Mouse (Mus musculus) cerebellum, postnatal 10 days (tissue): ENCODE data around the gene Dnah2.

Source experiments
- DNase-seq, 2 experiments: peaks; one replicate each; pipeline ENCODE4 v3.0.0; 2021; ENCODE audit warnings: mixed read lengths in 2 of 2

Gene Dnah2

GRCm38 (mm10) chr11:69459883-69460282 is 89.0 kb downstream of the Dnah2 start:
- DNase-seq = no peak

- peak; percentile 50 to 67 for DNase-seq
These were observed 91.8 kb downstream of the Dnah2 start for GRCm38 (mm10) chr11:69457006-69457579.

GRCm38 (mm10) chr11:69452114-69452867 is 96.6 kb downstream of the Dnah2 start:
- no peak for DNase-seq

- no peak for DNase-seq
These were observed 101.6 kb downstream of the Dnah2 start for GRCm38 (mm10) chr11:69447299-69447698.

GRCm38 (mm10) chr11:69443328-69443727 is 105.6 kb downstream of the Dnah2 start:
- no peak for DNase-seq

- DNase-seq = no peak
These were observed 111.6 kb downstream of the Dnah2 start for GRCm38 (mm10) chr11:69437291-69437690.

GRCm38 (mm10) chr11:69433189-69433588 is 115.7 kb downstream of the Dnah2 start:
- DNase-seq = no peak

GRCm38 (mm10) chr11:69432640-69432982 is 116.3 kb downstream of the Dnah2 start:
- no peak for DNase-seq

GRCm38 (mm10) chr11:69431829-69432639 is 116.9 kb downstream of the Dnah2 start:
- DNase-seq = peak; percentile 92 to 93

- DNase-seq = no peak
These were observed 118.3 kb downstream of the Dnah2 start for GRCm38 (mm10) chr11:69430631-69431030.

- peak; percentile 49 to 59 for DNase-seq
These were observed 119.6 kb downstream of the Dnah2 start for GRCm38 (mm10) chr11:69429313-69429712.

- peak; percentile 24 to 40 for DNase-seq
These were observed 120.2 kb downstream of the Dnah2 start for GRCm38 (mm10) chr11:69428751-69429150.

- DNase-seq = no peak
These were observed 122.7 kb downstream of the Dnah2 start for GRCm38 (mm10) chr11:69426246-69426645.

- DNase-seq = no peak
These were observed 125.0 kb downstream of the Dnah2 start for GRCm38 (mm10) chr11:69423885-69424284.

- no peak for DNase-seq
These were observed 126.1 kb downstream of the Dnah2 start for GRCm38 (mm10) chr11:69422842-69423241.

GRCm38 (mm10) chr11:69421131-69421977 is 127.6 kb downstream of the Dnah2 start:
- DNase-seq = peak; percentile 10 to 15

GRCm38 (mm10) chr11:69420554-69421000 is 128.3 kb downstream of the Dnah2 start:
- DNase-seq = peak in 1 of 2 experiments; percentile 14

- peak; percentile 61 to 62 for DNase-seq
These were observed 128.9 kb downstream of the Dnah2 start for GRCm38 (mm10) chr11:69419813-69420553.

- DNase-seq = peak; percentile 78 to 80
These were observed 129.5 kb downstream of the Dnah2 start for GRCm38 (mm10) chr11:69419443-69419812.

- DNase-seq = peak; percentile 95 to 97
These were observed 130.1 kb downstream of the Dnah2 start for GRCm38 (mm10) chr11:69418481-69419442.
